Mouse (Mus musculus): ENCODE data around the gene Meaf6. TPM values are rescaled to one million over a fixed set of nuclear protein-coding genes. Genes with fewer than 3 reads are reported as not detected.

Gene Meaf6
- polyA plus RNA-seq, 1 experiment from 2014 or later: 103 TPM

DNA sequence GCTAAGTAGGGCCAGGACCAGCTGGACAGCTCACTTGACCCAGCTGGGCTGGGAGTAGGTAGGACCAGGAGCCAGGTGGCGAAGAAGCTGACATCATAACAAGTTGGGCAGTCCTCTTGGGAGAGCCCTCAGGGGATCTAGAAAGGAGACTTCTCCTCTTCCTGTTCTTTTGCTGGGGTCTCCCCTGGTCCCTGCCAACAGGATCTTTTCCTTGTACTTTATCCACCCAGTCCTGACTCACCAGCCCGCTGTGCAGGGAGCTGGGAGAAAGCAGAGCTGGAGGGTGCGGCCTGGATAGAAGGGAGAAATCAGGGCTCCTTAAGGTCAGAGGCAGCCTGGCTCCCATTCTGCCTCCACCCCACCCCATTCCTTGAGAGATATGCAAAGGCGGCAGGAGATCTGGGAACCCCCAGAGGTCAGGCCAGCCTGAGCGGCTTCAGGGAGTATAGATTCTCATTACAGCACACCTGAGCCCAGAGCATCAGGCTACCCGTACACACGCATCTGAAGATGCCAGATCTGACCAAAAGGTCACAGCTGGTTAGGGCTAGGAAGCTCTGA lies 40.5 kb downstream of the Meaf6 start:
- Histone ChIP-seq H3K9me3 (replicated peaks; ENCODE audit: control insufficient read depth, low read length) (no peaks in the 10 kb centered on the region), H3K4me3 (ENCODE audit: low read depth, low read length) (no peak overlapping the region), H3K4me2 (ENCODE audit: low read depth, low read length) (no peak overlapping the region), H3K27me3 (ENCODE audit: control insufficient read depth, insufficient read depth, low read length) (no peaks in the 10 kb centered on the region; the same call in 1 of the 2 replicates), H3K27ac (replicated peaks; ENCODE audit: low read depth, low read length) (no peak overlapping the region), H3K36me3 (replicated peaks; ENCODE audit: control insufficient read depth, insufficient read depth, low read depth, low read length) (no peaks in the 10 kb centered on the region), H3K4me1 (ENCODE audit: control insufficient read depth, insufficient read depth, low read length) (no peaks in the 10 kb centered on the region), H3K9ac (replicated peaks; ENCODE audit: low read length) (no peak overlapping the region)
- DNase-seq (ENCODE audit: low spot score) (no peak), ATAC-seq (replicated peaks; ENCODE audit: insufficient number of reproducible peaks, low FRiP score, low TSS enrichment, low read depth) (no peak)
- WGBS: 70% methylated on average over 7 of the region's 7 CpGs

GRCm38 (mm10) chr4:125126186-125126585 lies 41.3 kb downstream of the Meaf6 start:
- Histone ChIP-seq H3K36me3 (replicated peaks; ENCODE audit: control insufficient read depth, insufficient read depth, low read depth, low read length) (no peaks in the 10 kb centered on the region), H3K4me1 (ENCODE audit: control insufficient read depth, insufficient read depth, low read length) (no peaks in the 10 kb centered on the region), H3K27ac (replicated peaks; ENCODE audit: low read depth, low read length) (no peak overlapping the region), H3K4me3 (ENCODE audit: low read depth, low read length) (no peak overlapping the region), H3K27me3 (ENCODE audit: control insufficient read depth, insufficient read depth, low read length) (no peaks in the 10 kb centered on the region; the same call in 1 of the 2 replicates), H3K9ac (replicated peaks; ENCODE audit: low read length) (no peak overlapping the region), H3K9me3 (replicated peaks; ENCODE audit: control insufficient read depth, low read length) (no peaks in the 10 kb centered on the region), H3K4me2 (ENCODE audit: low read depth, low read length) (no peak overlapping the region)
- WGBS: 88% methylated on average over 3 of the region's 3 CpGs
- DNase-seq (ENCODE audit: low spot score) (no peak), ATAC-seq (replicated peaks; ENCODE audit: insufficient number of reproducible peaks, low FRiP score, low TSS enrichment, low read depth) (no peak)

- DNase-seq (ENCODE audit: low spot score): no peak
- no peak overlapping the region; the same call in 1 of the 2 replicates for H3K4me3 ChIP-seq (ENCODE audit: low read depth, low read length)
- no peaks in the 10 kb centered on the region for H3K4me1 ChIP-seq (ENCODE audit: control insufficient read depth, insufficient read depth, low read length)
Observed at GRCm38 (mm10) chr4:125126761-125127160, 41.8 kb downstream of the Meaf6 start.

DNA sequence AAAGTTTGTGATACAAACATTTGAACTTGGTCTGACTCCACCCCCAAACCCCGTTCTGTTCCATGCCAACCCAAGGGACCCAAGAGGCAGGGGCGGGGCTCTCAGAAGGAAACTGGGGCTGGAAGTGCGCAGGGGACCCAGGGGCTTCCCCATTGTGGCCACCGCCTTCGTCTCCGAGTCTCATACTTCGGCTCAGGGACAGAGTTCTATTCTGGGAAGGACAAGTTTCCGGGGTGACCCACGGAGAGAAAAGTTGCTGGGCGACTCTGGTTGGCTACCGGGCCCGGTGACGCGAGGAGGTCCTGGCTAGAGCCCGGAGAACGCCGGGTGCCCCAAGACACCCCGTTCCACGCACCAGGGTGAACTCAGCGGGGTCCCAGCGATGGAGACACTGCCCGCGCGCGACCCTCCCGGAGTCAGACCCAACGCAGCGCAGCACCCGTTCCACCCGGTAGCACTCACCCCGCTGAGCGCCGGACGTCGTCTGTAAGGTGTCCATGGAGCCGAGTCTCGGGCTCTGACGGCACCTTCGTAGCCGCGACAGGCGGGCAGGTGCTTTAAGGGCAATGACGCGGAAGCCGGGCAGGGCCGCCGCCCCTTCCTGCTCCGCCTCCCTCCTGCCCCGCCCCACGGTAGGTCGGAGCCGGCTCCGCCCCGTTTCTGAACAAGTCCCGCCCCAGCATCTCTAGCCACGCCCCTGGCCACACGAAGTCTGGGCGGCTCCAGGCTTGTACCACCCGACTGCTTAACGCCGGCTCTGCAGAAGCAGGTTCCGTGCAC lies 42.6 kb downstream of the Meaf6 start, which contains the start of gene Zc3h12a:
Gene Zc3h12a (minus strand): TSS at position 536 of the 780 bp plus-strand sequence.
- peak within 1 kb of the TSS; percentile 92 for H3K4me2 ChIP-seq (ENCODE audit: low read depth, low read length)
- peak within 1 kb of the TSS; percentile 54 for H3K4me3 ChIP-seq (ENCODE audit: low read depth, low read length)
- H3K9me3 ChIP-seq (replicated peaks; ENCODE audit: control insufficient read depth, low read length): no peaks in the 10 kb centered on the region
- no peaks in the 10 kb centered on the region for H3K4me1 ChIP-seq (ENCODE audit: control insufficient read depth, insufficient read depth, low read length)
- no peaks in the 10 kb centered on the region for H3K36me3 ChIP-seq (replicated peaks; ENCODE audit: control insufficient read depth, insufficient read depth, low read depth, low read length)
- no peaks in the 10 kb centered on the region; the same call in 1 of the 2 replicates for H3K27me3 ChIP-seq (ENCODE audit: control insufficient read depth, insufficient read depth, low read length)
- DNase-seq (ENCODE audit: low spot score) (peak; percentile 90), ATAC-seq (replicated peaks; ENCODE audit: insufficient number of reproducible peaks, low FRiP score, low TSS enrichment, low read depth) (peak; percentile 81)
- H3K27ac ChIP-seq (replicated peaks; ENCODE audit: low read depth, low read length): no peak within 1 kb of the TSS
- 2% methylated on average over 62 of the region's 62 CpGs for WGBS
- H3K9ac ChIP-seq (replicated peaks; ENCODE audit: low read length): peak within 1 kb of the TSS; percentile 27

More at GRCm38 (mm10) chr4:125126761-125127160, 41.8 kb downstream of the Meaf6 start:
- Histone ChIP-seq H3K9me3 (replicated peaks; ENCODE audit: control insufficient read depth, low read length) (no peaks in the 10 kb centered on the region), H3K36me3 (replicated peaks; ENCODE audit: control insufficient read depth, insufficient read depth, low read depth, low read length) (no peaks in the 10 kb centered on the region), H3K4me2 (ENCODE audit: low read depth, low read length) (peak overlapping the region; percentile 92; the same call in 1 of the 2 replicates), H3K9ac (replicated peaks; ENCODE audit: low read length) (no peak overlapping the region), H3K27ac (replicated peaks; ENCODE audit: low read depth, low read length) (no peak overlapping the region), H3K27me3 (ENCODE audit: control insufficient read depth, insufficient read depth, low read length) (no peaks in the 10 kb centered on the region; the same call in 1 of the 2 replicates)
- no peak for ATAC-seq (replicated peaks; ENCODE audit: insufficient number of reproducible peaks, low FRiP score, low TSS enrichment, low read depth)
- 71% methylated on average over 7 of the region's 7 CpGs for WGBS

DNA sequence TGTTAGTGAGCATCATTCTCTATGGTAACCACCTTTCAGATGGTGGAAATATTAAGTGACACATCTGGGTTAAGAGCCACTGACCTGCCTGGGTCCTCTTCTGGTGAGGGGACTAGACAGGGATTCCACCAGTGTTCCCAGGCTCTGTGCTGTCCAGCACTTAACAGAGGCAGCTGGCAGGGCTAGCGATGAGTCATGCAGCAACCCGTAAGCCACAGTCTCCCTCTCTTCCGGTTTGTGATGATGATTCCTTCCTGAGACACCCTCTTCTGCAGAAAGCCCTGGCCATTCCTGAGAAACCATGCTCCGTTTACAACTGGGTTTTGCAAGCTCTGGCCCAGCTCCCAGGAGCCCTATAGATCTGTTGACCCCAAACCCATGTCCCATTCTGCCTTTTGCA lies 46.6 kb downstream of the Meaf6 start:
- Histone ChIP-seq H3K4me2 (ENCODE audit: low read depth, low read length) (no peak overlapping the region), H3K27ac (replicated peaks; ENCODE audit: low read depth, low read length) (no peak overlapping the region), H3K4me3 (ENCODE audit: low read depth, low read length) (no peak overlapping the region), H3K9ac (replicated peaks; ENCODE audit: low read length) (no peak overlapping the region), H3K36me3 (replicated peaks; ENCODE audit: control insufficient read depth, insufficient read depth, low read depth, low read length) (no peaks in the 10 kb centered on the region), H3K9me3 (replicated peaks; ENCODE audit: control insufficient read depth, low read length) (no peaks in the 10 kb centered on the region), H3K4me1 (ENCODE audit: control insufficient read depth, insufficient read depth, low read length) (no peaks in the 10 kb centered on the region), H3K27me3 (ENCODE audit: control insufficient read depth, insufficient read depth, low read length) (no peaks in the 10 kb centered on the region; the same call in 1 of the 2 replicates)
- 82% methylated on average over 4 of the region's 4 CpGs for WGBS
- no peak for ATAC-seq (replicated peaks; ENCODE audit: insufficient number of reproducible peaks, low FRiP score, low TSS enrichment, low read depth)
- no peak for DNase-seq (ENCODE audit: low spot score)

DNA sequence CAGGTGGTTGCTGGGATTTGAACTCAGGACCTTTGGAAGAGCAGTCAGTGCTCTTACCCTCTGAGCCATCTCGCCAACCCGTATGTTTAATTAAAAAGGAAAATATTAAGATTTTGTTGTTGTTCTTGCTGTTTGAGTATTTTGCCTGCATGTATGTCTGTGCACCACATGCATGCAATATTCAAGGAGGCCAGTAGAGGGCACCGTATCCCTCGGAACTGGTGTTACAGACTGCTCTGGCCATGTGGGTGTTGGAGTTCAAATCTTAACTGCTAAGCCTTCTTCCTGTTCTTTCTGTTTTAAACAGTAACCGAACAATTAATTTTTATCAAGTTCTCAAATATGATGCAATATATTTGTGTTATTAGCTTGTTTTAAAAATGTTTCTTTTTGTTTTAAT lies 47.5 kb downstream of the Meaf6 start:
- no peaks in the 10 kb centered on the region for H3K4me1 ChIP-seq (ENCODE audit: control insufficient read depth, insufficient read depth, low read length)
- H3K36me3 ChIP-seq (replicated peaks; ENCODE audit: control insufficient read depth, insufficient read depth, low read depth, low read length): no peaks in the 10 kb centered on the region
- no peak overlapping the region for H3K9ac ChIP-seq (replicated peaks; ENCODE audit: low read length)
- 20% methylated on average over 5 of the region's 5 CpGs for WGBS
- no peak overlapping the region for H3K4me3 ChIP-seq (ENCODE audit: low read depth, low read length)
- H3K9me3 ChIP-seq (replicated peaks; ENCODE audit: control insufficient read depth, low read length): no peaks in the 10 kb centered on the region
- DNase-seq (ENCODE audit: low spot score) (peak; percentile 78), ATAC-seq (replicated peaks; ENCODE audit: insufficient number of reproducible peaks, low FRiP score, low TSS enrichment, low read depth) (no peak)
- no peaks in the 10 kb centered on the region for H3K27me3 ChIP-seq (ENCODE audit: control insufficient read depth, insufficient read depth, low read length)
- no peak overlapping the region for H3K4me2 ChIP-seq (ENCODE audit: low read depth, low read length)
- H3K27ac ChIP-seq (replicated peaks; ENCODE audit: low read depth, low read length): no peak overlapping the region

DNA sequence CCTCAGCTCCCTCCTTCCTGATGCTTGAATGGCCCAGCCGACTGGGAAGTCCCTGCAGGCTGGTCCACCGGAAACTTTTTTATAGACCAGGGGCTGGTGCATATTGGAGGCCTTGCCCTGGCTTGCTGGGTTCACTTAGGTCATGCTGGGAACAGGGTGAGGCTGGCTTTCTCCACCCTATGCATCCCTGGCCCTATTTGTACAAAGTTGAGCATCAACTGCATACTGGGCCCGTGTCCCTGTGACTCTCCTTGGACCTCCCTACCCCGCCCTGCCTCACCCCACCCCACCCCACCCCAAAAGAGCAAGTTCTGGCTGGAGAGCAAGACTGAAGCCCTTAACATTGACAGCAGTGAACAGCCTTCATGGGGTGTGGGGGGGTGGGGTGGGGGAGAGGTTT lies 49.3 kb downstream of the Meaf6 start:
- no peak for DNase-seq (ENCODE audit: low spot score)
- no peaks in the 10 kb centered on the region for H3K27me3 ChIP-seq (ENCODE audit: control insufficient read depth, insufficient read depth, low read length)
- H3K9me3 ChIP-seq (replicated peaks; ENCODE audit: control insufficient read depth, low read length): no peaks in the 10 kb centered on the region
- ATAC-seq (replicated peaks; ENCODE audit: insufficient number of reproducible peaks, low FRiP score, low TSS enrichment, low read depth): no peak
- H3K4me3 ChIP-seq (ENCODE audit: low read depth, low read length): no peak overlapping the region
- no peaks in the 10 kb centered on the region for H3K4me1 ChIP-seq (ENCODE audit: control insufficient read depth, insufficient read depth, low read length)
- H3K9ac ChIP-seq (replicated peaks; ENCODE audit: low read length): no peak overlapping the region
- no peak overlapping the region for H3K27ac ChIP-seq (replicated peaks; ENCODE audit: low read depth, low read length)
- no peaks in the 10 kb centered on the region for H3K36me3 ChIP-seq (replicated peaks; ENCODE audit: control insufficient read depth, insufficient read depth, low read depth, low read length)
- 81% methylated on average over 4 of the region's 4 CpGs for WGBS
- no peak overlapping the region for H3K4me2 ChIP-seq (ENCODE audit: low read depth, low read length)

GRCm38 (mm10) chr4:125134631-125135030 lies 49.7 kb downstream of the Meaf6 start:
- H3K4me2 ChIP-seq (ENCODE audit: low read depth, low read length): no peak overlapping the region
- no peak overlapping the region for H3K27ac ChIP-seq (replicated peaks; ENCODE audit: low read depth, low read length)
- no peak overlapping the region for H3K4me3 ChIP-seq (ENCODE audit: low read depth, low read length)
- no peaks in the 10 kb centered on the region for H3K27me3 ChIP-seq (ENCODE audit: control insufficient read depth, insufficient read depth, low read length)
- H3K9ac ChIP-seq (replicated peaks; ENCODE audit: low read length): no peak overlapping the region
- no peak for ATAC-seq (replicated peaks; ENCODE audit: insufficient number of reproducible peaks, low FRiP score, low TSS enrichment, low read depth)
- no peak for DNase-seq (ENCODE audit: low spot score)
- WGBS: 82% methylated on average over 5 of the region's 5 CpGs
- H3K9me3 ChIP-seq (replicated peaks; ENCODE audit: control insufficient read depth, low read length): no peaks in the 10 kb centered on the region
- H3K36me3 ChIP-seq (replicated peaks; ENCODE audit: control insufficient read depth, insufficient read depth, low read depth, low read length): no peaks in the 10 kb centered on the region
- H3K4me1 ChIP-seq (ENCODE audit: control insufficient read depth, insufficient read depth, low read length): no peaks in the 10 kb centered on the region
